Mouse (Mus musculus) A20 (cell line): ENCODE measurements around the gene Hsd3b5.
"Not testable (repeated sequence)": the region's sequence is repeated elsewhere in the genome, so short reads cannot be mapped to it uniquely, and the experiment has no call there.

Experiments used
- DNase-seq: peaks from one replicate; pipeline ENCODE4 v3.0.0-alpha.2; 2011; ENCODE audit warnings: low read depth, low spot score

Gene Hsd3b5

DNA sequence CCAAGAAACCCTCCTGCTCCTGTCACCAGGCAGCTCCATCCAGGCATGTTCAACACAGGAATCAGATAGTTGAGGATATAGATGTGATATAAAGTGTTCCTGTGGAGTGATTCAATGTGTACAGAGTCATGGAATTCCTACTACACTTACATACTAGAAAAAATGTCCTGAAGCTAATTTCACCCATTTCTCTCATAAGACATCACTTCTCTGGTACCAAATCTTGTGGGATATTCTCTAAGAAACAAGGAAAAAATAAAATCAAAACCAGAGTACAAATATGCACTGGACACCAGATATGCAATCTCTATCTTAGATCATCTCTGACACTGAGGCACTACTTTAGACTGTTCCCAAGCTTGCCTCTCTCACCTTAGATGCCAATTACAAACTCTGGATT is at the start of gene Hsd3b5:
Gene Hsd3b5 (minus strand): TSS at position 101 of the 400 bp plus-strand sequence.
- DNase-seq: no peak

DNA sequence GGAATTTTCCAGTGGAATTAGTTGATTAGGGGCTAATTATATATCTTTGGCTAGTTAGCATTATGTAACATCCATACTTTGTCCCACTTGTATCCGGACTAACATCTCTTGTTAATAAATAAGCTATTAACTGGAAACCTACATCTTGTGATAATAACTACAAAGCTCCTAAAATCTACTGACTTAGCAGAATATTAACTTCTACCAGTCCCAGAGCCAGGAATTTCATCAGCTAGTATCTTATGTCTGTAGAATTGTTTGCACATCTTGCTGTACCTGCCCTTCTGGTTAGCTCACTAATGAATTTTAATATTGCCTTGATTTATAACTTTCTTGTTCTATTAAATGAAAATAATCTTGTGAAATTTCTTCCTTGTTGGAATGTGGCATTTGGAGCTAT is 5.1 kb upstream of the Hsd3b5 start:
- DNase-seq: no peak

DNA sequence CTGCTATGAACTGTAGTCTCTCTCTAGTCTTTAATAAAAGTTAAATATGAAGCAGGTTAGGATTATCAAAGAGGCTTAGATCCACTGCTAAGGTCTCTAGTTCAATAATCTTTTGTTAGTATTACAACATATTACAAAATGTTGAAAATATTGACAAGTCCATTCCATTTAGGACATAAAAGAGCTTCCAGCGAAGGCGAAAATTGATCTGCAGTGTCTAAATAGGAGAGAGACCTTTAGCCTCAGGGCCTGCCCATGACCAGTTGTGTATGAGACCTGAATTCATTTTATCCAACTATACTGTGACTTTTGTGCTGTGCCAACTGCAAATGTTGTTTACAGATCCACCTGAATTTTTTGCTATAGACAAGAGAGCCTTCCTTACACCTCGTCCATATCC is 419 bp downstream of the Hsd3b5 start:
- DNase-seq: no peak

DNA sequence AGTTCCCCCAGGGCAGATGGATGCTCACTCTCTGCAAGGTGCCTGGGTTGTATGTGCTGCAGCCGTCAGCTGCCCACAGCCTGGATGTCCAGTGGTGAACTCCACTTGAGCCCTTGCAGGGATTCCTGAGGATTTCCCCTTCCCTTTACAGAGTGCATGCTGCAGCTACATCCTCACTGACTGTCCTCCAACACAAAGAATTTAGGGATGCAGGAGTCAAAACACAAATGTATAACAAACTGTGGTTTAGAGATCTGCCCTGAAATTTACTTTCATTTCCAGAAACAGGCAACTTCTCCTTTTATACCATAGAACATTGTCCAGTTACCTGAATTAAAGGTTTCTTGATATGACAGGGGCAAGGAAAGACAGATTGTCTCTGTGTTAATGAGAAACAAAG is 13.3 kb downstream of the Hsd3b5 start:
- DNase-seq: not testable (repeated sequence)

DNA sequence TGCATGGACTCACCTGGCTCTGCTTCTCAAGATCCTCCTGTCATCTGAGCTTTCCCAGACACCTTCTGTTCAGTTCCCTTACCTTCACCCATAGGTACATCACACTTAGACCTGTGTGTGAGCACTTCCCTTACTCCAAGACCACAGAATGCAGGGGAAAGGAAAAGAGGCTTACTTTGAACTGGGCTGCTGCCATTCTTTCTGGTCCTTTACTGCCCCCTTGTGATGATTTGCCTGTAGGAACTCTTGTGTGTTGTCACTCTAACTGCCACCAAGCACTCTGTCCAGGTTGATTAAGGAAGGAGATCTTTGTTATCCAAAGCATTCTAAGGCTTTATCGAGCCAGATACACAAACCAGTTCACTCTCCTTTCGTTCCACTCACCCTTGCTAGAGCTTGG is 13.8 kb downstream of the Hsd3b5 start:
- DNase-seq: not testable (repeated sequence)

DNA sequence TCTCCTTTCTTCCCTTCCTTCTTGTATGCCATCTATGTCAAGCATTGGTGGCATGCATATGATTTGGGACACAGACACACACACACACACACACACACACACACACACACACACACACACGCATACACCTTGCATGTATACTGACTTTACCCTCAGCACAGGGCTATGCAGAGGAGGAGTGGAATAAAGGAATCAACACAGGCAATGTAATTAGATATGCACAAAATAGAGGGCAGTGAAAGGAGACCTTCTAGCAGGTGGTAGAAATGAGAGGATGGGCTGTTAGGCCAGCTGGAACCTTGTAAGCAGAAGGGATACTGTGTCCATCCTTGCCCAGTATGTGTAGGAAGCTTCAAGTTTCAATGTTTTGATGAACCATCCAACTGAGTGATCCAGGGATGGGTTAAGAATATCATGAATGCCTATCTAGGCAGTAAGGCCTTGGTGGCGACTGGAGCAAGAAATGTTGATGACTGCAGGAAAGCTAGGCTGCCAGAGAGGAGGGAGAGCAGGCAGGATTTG is 15.6 kb downstream of the Hsd3b5 start:
- DNase-seq: not testable (repeated sequence)

DNA sequence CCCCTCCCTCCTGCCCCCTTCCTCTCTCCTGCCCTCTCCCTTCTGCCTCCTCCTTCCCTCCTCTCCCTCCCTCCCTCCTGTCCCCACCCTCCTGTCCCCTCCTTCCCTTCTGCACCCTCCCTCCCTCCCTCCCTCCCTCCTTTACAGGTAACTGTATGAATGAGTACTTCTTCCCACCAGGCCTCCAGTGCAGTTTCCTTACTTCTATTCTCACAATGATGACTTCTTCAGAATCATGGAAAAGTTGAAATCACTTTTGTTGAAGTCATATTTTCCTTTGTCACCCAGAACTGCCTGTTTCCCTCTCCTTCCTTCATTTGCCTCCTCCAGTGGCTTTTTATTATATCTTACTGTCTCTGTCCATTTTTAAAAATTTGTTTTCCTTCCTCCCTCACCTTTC is 16.1 kb downstream of the Hsd3b5 start:
- DNase-seq: no peak

DNA sequence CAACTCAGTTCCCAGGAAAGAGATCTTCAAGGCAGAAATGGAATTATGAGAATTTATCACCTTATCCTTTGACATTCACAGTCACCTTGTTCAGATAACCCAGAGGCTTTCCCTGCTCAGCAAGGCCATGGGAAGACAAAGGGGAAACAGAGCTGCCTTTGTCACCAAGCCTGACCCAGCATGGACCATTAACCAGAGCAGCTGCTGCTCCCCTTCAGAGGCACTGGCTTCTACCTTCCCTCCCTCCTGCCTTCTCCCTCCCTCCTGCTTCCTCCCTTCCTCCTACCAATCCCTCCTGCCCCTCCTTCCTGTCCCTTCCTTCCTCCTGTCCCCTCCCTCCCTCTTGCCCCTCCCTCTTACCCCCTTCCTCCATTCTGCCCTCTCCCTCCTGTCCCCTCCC is 16.5 kb downstream of the Hsd3b5 start:
- DNase-seq: not testable (repeated sequence)

DNA sequence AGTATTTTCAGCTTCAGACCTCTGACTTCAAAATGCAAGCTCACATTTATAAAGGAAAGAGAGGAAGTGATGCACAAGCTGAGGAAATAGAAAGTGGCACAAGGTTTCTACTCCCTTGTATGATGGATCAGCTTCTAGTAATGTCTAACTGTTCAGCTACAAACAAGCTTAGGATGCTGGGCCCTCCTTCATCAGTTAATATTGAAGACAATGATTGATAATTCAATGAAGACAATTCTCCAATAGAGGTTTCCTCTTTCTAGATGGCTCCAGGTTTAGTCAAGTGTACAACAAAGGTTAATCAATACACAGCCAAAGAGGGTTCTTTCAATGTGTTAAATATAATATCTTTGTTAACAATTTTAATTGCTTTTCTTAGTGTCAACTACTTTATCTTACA is 41.3 kb downstream of the Hsd3b5 start, which contains the start of gene Gm10681:
Gene Gm10681 (minus strand): TSS at position 101 of the 400 bp plus-strand sequence.
- no peak for DNase-seq

DNA sequence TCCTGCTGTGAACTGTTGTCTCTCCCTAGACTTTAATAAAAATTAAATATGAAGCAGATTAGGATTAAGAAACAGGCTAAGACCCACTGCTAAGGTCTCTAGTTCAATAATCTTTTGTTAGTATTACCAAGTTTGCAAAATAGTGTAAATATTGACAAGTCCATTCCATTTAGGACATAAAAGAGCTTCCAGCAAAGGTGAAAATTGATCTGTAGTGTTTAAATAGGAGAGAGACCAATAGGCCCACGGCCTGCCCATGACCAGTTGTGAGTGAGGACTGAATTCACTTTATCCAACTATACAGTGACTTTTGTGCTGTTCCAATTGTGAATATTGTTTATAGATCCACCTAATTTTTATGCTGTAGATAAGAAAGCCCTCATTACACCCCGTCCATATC is 42.3 kb downstream of the Hsd3b5 start:
- DNase-seq: no peak

DNA sequence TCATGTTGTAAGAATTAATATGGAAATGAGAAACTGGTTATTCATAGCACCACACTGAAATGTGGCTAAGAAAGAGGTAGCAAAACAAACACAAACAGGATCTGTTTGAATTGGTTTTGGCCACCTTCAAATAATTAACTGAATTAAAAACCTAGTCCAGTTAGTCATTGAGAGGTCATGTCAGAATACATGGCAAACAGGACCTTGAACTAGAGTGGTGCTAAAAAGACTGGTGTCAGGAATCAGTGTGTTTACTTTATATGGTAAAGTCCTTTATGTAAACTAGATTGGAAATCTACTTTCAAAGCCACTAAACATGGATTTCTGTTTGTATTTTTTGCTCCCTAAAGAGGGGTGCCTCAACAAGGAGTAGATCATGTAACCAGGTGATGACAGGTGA is 47.4 kb downstream of the Hsd3b5 start:
- DNase-seq: not testable (repeated sequence)

DNA sequence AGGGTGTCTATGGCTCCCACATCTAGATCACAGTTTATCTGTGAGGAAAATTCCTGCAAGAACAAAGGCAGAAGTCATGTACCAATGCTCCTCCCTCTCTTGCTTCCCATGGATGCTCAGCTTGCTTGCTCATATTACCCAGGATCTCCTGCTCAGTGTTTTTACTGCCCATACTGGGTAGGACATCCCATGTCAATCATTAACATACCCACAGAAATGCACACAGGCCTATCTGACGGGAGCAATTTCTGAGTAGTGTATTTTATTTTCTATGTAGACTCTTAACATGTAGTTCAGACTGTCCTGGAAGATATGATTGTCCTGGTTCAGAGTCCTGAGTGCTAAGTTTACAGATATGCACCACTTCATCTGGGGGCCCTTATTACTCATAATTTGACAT is 47.9 kb downstream of the Hsd3b5 start:
- not testable (repeated sequence) for DNase-seq

DNA sequence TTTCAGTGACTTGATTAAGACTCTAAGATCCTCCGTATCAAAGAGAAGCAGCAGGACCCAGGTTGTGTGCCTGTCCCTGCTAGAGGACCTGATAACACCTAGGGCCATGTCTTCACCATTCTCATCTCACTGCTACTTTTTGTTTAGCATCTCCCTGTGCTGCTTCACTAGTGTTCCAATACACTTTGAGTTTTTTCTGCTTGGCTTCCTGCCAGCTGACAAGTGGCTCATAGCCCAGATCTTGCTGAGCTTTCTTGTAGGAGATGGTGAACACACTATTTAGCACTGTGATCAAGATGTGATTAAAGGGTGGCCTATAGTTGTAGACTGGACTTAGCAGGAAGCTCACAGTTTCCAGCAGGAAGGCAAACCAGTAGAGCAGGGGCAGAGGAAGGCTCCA is 49.0 kb downstream of the Hsd3b5 start:
- DNase-seq: not testable (repeated sequence)
